Mouse (Mus musculus) neural tube, embryonic 12.5 days (tissue): Measurements from ENCODE around the gene Bves. TPM values are rescaled to one million over a fixed set of nuclear protein-coding genes. Genes with fewer than 3 reads are reported as not detected.
A peak's percentile ranks its signal among the peaks of the same experiment; 100 is the strongest.
"Not testable (repeated sequence)": the region's sequence is repeated elsewhere in the genome, so short reads cannot be mapped to it uniquely, and the experiment has no call there.

Experiments
- ATAC-seq: fragments of 200-750 bp; cut with Nextera tagmentation; 2 replicates; pipeline ENCODE4 v1.8.0; 2017; ENCODE audit warnings: low read depth, mild to moderate bottlenecking, moderate TSS enrichment, moderate library complexity; ENCODE audit not compliant: low FRiP score
- H3K27ac ChIP-seq: fragments of 300-500 bp; sonication (generic); 2 replicates; pipeline ENCODE4 v1.5.1; 2016
- H3K27me3 ChIP-seq: fragments of 300-500 bp; sonication (generic); replicated peaks from 2 replicates; pipeline ENCODE4 v1.6.1; 2016; ENCODE audit warnings: mild to moderate bottlenecking
- H3K36me3 ChIP-seq: fragments of 300-500 bp; sonication (generic); 2 replicates; pipeline ENCODE4 v1.6.1; 2016; ENCODE audit warnings: mild to moderate bottlenecking
- H3K4me1 ChIP-seq: fragments of 300-500 bp; sonication (generic); 2 replicates; pipeline ENCODE4 v1.6.1; 2016
- H3K4me2 ChIP-seq: fragments of 300-500 bp; sonication (generic); replicated peaks from 2 replicates; pipeline ENCODE4 v1.6.1; 2016; ENCODE audit warnings: mild to moderate bottlenecking
- H3K4me3 ChIP-seq: fragments of 300-500 bp; sonication (generic); 2 replicates; pipeline ENCODE4 v1.5.1; 2016
- H3K9ac ChIP-seq: fragments of 300-500 bp; sonication (generic); 2 replicates; pipeline ENCODE4 v1.6.1; 2016; ENCODE audit warnings: mild to moderate bottlenecking
- H3K9me3 ChIP-seq: fragments of 300-500 bp; sonication (generic); 2 replicates; pipeline ENCODE4 v1.6.1; 2016; ENCODE audit warnings: mild to moderate bottlenecking
- WGBS: fragments of 180-500 bp; shearing (Covaris S2); methylation state at CpG from one replicate; pipeline ENCODE4 v1.1.7; 2016; 5-methylcytosine and 5-hydroxymethylcytosine counted together
- polyA plus RNA-seq: library from polyadenylated mRNA; unstranded; fragments of >200 nt; fragmentation: Nextera tagmentation; extraction: Ambion mirVana; gene quantifications from 2 replicates; pipeline ENCODE4 v1.2.1, GENCODE M21; 2016

Bves gene
- polyA plus RNA-seq = 2.7 and 3.2 TPM in 2 replicates

DNA sequence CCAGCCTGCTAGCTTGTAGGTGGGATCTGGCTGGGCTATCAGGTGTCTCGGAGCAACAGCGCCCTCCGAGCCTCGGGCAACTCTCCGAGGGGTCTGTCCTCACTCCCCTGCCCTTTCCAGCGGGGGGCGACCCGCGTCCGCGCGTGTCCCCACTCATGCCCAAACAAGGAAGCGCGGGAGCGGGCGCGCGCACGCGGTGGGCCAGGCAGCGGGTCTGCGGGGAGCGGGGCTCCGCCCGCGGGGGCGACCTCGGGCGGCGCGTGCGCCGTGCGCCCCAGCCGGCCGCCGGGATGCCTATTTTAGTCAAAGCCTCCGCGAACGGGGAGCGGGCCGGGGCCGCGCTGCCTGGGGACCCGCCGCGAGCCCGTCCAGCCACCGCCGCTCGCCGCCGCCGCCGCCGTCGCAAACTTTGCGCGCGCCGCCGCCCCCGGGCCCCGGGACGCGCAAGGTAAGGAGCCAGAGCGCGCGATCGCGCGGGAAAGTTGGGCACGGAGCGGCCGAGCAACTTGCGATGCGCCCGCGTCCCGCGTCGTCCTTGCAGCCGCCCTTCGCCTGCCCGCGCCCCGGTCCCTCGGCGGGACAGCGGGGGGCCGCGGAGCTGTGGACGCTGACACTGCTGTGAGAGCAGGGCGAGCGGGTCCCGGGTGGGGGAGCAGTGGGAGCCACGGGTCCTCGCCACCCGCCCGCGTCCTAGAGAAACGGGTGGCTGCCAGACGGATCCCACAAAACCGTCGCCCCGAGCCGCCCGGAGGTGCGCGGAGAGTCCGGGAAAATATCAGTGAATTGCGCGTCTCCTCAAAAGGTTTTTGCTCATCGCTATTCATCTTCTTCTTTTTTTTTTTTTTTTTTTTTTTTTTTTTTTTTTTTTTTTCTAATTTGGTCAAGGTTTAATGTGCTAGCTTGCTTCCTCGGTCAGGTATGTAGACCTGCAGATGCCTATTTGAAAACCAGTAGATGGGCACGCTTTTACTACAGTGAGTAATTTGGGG lies at the start of gene Bves:
Gene Bves (plus strand): TSS at position 339 of the 989 bp plus-strand sequence.
- Histone ChIP-seq H3K27me3 (peaks cover 14% of the 10 kb centered on the region), H3K27ac (no peak within 1 kb of the TSS), H3K4me1 (no peaks in the 10 kb centered on the region), H3K9me3 (no peaks in the 10 kb centered on the region), H3K9ac (peak within 1 kb of the TSS; percentile 66), H3K4me2 (peak within 1 kb of the TSS; percentile 93), H3K36me3 (no peaks in the 10 kb centered on the region), H3K4me3 (peak within 1 kb of the TSS; percentile 71)
- peak; percentile 78 for ATAC-seq
- WGBS = 1% methylated on average over 116 of the region's 116 CpGs

DNA sequence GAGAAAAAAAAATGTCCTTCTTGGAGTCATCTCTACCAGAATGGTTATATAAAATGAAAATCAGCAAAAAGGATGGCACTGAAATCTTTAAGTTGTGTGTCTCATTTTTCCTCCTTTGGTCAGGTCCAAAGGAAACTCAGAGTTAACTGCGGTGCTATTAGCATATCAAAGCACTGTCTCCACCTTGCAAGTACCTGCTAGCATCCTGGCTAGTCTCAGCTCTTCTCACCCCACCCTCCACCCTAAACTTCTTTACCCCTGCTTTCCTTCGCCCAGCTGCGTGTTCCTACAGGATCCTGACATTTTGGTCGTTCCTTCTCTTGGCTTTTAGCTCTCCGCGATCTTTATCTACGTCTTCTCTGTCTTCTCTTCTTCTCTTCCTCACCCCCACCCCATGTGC lies 47.2 kb upstream of the Bves start:
- 56% methylated on average over 7 of the region's 7 CpGs for WGBS
- H3K27me3 ChIP-seq = peaks cover 19% of the 10 kb centered on the region
- no peak overlapping the region for H3K4me3 ChIP-seq

GRCm38 (mm10) chr10:45289218-45290105 lies 46.1 kb upstream of the Bves start:
- no peak overlapping the region for H3K27ac ChIP-seq
- H3K36me3 ChIP-seq = no peaks in the 10 kb centered on the region
- peaks cover 4% of the 10 kb centered on the region; the same call in 1 of the 2 replicates for H3K4me1 ChIP-seq
- no peaks in the 10 kb centered on the region for H3K9me3 ChIP-seq
- 2% methylated on average over 71 of the region's 71 CpGs for WGBS
- peak overlapping the region; percentile 56 for H3K9ac ChIP-seq
- peaks cover 19% of the 10 kb centered on the region for H3K27me3 ChIP-seq
- peak overlapping the region; percentile 97 for H3K4me2 ChIP-seq
- peak; percentile 82 for ATAC-seq
- H3K4me3 ChIP-seq = peak overlapping the region; percentile 54

More for the DNA sequence above, 47.2 kb upstream of the Bves start:
- Histone ChIP-seq H3K4me1 (peaks cover 4% of the 10 kb centered on the region; the same call in 1 of the 2 replicates), H3K36me3 (no peaks in the 10 kb centered on the region), H3K9me3 (no peaks in the 10 kb centered on the region), H3K4me2 (no peak overlapping the region), H3K9ac (no peak overlapping the region), H3K27ac (no peak overlapping the region)
- no peak for ATAC-seq

DNA sequence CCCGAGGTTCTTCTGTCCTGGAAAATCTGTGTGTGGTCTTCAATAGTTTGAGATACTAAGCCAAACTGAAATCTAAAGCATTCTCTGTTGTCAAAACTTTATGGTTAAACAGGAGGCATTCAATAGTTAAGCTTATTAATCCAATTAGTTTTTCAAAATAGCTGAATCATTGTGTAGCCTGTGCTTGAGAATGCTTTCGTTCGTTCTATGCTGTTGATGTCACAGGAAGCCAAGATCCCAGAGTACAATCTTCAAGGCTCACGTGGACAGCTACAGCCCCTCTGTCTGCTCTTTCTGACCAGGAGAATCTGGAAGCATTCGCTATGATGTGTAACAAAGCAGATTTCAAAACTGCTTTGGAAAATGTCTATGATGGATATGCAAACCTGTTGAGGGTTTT lies 45.0 kb upstream of the Bves start:
- no peak overlapping the region for H3K9ac ChIP-seq
- WGBS = 78% methylated on average over 5 of the region's 5 CpGs
- H3K9me3 ChIP-seq = no peaks in the 10 kb centered on the region
- H3K4me3 ChIP-seq = no peak overlapping the region
- no peak overlapping the region for H3K27ac ChIP-seq
- peaks cover 19% of the 10 kb centered on the region for H3K27me3 ChIP-seq
- H3K4me1 ChIP-seq = peaks cover 4% of the 10 kb centered on the region; the same call in 1 of the 2 replicates
- no peak overlapping the region for H3K4me2 ChIP-seq
- no peaks in the 10 kb centered on the region for H3K36me3 ChIP-seq
- ATAC-seq = no peak

DNA sequence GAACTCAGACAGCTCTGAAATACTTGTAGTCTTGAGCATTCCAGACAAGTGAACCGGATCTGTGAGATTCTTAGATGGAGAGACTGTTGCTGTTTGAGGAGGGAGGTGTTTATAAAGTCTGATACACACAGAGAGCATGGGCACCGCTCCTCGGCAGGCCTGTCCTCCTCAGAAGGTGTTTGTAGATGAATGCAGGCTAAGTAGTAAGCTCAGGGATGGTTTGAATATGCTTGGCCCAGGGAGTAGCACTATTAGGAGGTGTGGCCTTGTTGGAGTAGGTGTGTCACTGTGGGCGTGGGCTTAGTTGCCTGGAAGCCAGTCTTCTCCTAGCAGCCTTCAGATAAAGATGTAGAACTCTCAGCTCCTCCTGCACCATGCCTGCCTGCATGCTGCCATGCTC lies 43.4 kb upstream of the Bves start:
- H3K27ac ChIP-seq, ATAC-seq, H3K9ac ChIP-seq, H3K4me1 ChIP-seq, H3K36me3 ChIP-seq, H3K4me2 ChIP-seq, H3K9me3 ChIP-seq, H3K4me3 ChIP-seq: not testable (repeated sequence)
- H3K27me3 ChIP-seq = peaks cover 19% of the 10 kb centered on the region
- WGBS = 78% methylated on average over 4 of the region's 4 CpGs

- H3K9me3 ChIP-seq = no peaks in the 10 kb centered on the region
- H3K27ac ChIP-seq = no peak overlapping the region
- H3K4me2 ChIP-seq = no peak overlapping the region
- no peaks in the 10 kb centered on the region for H3K4me1 ChIP-seq
- H3K4me3 ChIP-seq = no peak overlapping the region
- no peak overlapping the region for H3K9ac ChIP-seq
- H3K27me3 ChIP-seq = peaks cover 3% of the 10 kb centered on the region
- WGBS = 79% methylated on average over 5 of the region's 5 CpGs
- no peak for ATAC-seq
- H3K36me3 ChIP-seq = no peaks in the 10 kb centered on the region
These were observed 40.5 kb upstream of the Bves start for GRCm38 (mm10) chr10:45295093-45295492.

DNA sequence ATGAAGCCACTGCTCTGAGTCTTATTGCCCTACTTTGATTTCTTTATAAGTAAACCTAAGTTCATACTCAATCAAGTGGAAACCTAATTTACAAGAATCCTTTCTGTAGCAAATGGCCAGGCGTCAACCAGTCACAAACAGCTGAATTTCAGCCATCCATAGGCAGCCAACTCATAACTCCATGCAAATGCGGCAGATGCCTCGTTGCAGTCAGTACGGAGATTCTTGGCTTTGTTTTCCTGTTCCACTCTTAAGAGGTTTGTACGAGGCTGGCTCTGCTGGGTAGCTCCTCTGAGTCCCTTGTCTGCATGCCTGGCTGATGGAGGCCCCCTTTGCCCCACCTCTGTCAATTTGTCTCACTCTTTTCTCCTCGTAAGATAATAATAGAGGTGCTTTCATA lies 37.1 kb upstream of the Bves start:
- H3K4me1 ChIP-seq = no peaks in the 10 kb centered on the region
- no peak overlapping the region for H3K27ac ChIP-seq
- no peaks in the 10 kb centered on the region for H3K27me3 ChIP-seq
- H3K4me3 ChIP-seq = no peak overlapping the region
- no peaks in the 10 kb centered on the region for H3K36me3 ChIP-seq
- H3K9me3 ChIP-seq = no peaks in the 10 kb centered on the region
- no peak overlapping the region for H3K4me2 ChIP-seq
- WGBS = 77% methylated on average over 6 of the region's 6 CpGs
- no peak for ATAC-seq
- H3K9ac ChIP-seq = no peak overlapping the region

DNA sequence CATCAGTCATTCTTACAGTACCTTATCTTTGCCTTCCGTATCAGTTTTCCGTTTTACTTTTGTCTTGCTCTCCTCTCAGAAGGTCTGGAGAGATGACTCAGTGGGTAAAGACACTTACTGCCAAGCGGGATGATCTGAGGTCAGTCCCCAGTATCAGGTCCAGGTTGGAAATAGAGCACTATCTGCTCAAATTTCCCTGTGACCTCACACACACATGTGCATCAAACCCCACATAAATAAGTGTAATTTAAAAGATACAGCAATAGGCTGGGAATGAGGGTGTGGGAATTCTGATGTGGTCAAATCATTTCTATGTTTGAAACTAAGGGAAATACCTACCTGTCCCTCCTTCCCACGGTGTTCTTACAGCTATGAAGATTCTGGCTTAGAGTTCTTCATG lies 36.1 kb upstream of the Bves start:
- Histone ChIP-seq H3K27ac (no peak overlapping the region), H3K9me3 (no peaks in the 10 kb centered on the region), H3K4me3 (no peak overlapping the region), H3K4me1 (no peaks in the 10 kb centered on the region), H3K27me3 (no peaks in the 10 kb centered on the region), H3K9ac (no peak overlapping the region), H3K4me2 (no peak overlapping the region), H3K36me3 (no peaks in the 10 kb centered on the region)
- no peak for ATAC-seq
- 90% methylated on average over 4 of the region's 4 CpGs for WGBS

DNA sequence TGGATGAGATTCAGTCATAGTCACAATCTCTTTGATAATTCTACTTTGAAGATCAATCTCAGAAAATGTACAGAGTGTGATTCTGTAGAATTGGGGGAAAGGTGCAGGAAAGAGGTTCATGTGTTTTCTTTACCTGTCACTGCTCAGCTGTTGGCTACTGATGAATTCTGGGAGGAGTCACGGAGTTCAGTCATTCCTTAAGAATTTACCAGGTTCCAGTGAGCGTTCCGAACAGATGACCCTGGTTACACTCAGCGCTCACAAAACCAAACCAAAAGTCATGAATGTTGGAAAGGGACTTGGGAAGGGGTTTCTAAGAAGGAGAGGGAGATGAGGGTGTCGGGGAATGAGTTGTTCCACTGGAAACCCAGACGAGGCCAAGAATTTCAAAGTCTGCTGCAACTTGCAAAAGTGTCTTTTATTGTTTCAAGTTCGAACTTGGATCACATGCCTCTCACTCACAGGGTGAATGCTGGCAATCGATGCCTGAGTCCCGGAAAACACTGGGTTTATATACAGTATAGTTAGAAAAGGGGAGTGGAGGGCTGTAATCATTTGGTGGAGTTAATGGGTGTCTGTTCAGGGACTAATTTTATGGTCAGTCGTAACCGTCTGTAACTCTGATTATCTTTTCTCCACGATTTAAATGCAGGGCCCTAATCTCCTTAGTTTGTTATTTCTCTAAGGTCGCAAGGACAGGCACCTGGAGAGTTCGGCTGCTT lies 32.1 kb upstream of the Bves start:
- H3K4me2 ChIP-seq = no peak overlapping the region
- no peaks in the 10 kb centered on the region for H3K36me3 ChIP-seq
- no peak overlapping the region for H3K9ac ChIP-seq
- H3K27me3 ChIP-seq = no peaks in the 10 kb centered on the region
- 45% methylated on average over 14 of the region's 14 CpGs for WGBS
- no peak for ATAC-seq
- no peaks in the 10 kb centered on the region for H3K4me1 ChIP-seq
- no peak overlapping the region for H3K27ac ChIP-seq
- H3K4me3 ChIP-seq = no peak overlapping the region
- H3K9me3 ChIP-seq = no peaks in the 10 kb centered on the region

GRCm38 (mm10) chr10:45305173-45305572 lies 30.4 kb upstream of the Bves start:
- Histone ChIP-seq H3K4me3 (no peak overlapping the region), H3K27me3 (no peaks in the 10 kb centered on the region), H3K4me1 (no peaks in the 10 kb centered on the region), H3K4me2 (no peak overlapping the region), H3K36me3 (no peaks in the 10 kb centered on the region), H3K27ac (no peak overlapping the region), H3K9ac (no peak overlapping the region), H3K9me3 (no peaks in the 10 kb centered on the region)
- 86% methylated on average over 5 of the region's 5 CpGs for WGBS
- ATAC-seq = no peak

GRCm38 (mm10) chr10:45311129-45311528 lies 24.4 kb upstream of the Bves start:
- ATAC-seq = no peak; the same call in 1 of the 2 replicates
- H3K9ac ChIP-seq = no peak overlapping the region
- 76% methylated on average over 5 of the region's 5 CpGs for WGBS
- no peaks in the 10 kb centered on the region for H3K9me3 ChIP-seq
- H3K4me1 ChIP-seq = 0 out of 2 replicates have a peak, but pooled peaks cover 2% of the 10 kb centered on the region
- H3K36me3 ChIP-seq = no peaks in the 10 kb centered on the region
- no peaks in the 10 kb centered on the region for H3K27me3 ChIP-seq
- no peak overlapping the region for H3K4me2 ChIP-seq
- H3K4me3 ChIP-seq = no peak overlapping the region
- H3K27ac ChIP-seq = no peak overlapping the region
